Mouse (Mus musculus): Measurements from ENCODE around the gene Htr5a. TPM values are rescaled to one million over a fixed set of nuclear protein-coding genes. Genes with fewer than 3 reads are reported as not detected.

The Htr5a gene
- polyA plus RNA-seq, 1 experiment from 2014 or later = not detected

DNA sequence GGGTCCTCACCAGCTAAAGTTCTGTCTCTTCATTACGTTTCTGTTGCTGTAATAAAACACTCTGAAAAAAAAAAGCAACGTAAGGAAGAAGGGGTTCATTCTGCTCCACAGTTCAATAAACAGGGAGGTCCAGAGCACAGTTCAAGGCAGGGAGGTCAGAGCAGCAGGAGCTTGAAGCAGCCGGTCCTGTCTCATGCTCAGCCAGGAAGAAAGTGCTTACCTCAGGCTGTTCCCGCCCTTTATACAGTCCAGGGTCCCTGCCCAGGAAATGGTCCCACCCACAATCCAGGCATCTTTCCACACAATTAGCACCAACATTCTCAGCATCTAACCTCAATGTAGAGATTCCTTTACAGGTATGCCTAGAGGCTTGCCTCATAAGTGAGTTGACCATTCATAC lies 3.9 kb upstream of the Htr5a start:
- H3K36me3 ChIP-seq (ENCODE audit: control insufficient read depth, insufficient read depth, low read length) = no peaks in the 10 kb centered on the region
- H3K4me2 ChIP-seq (replicated peaks; ENCODE audit: low read depth, low read length) = no peak overlapping the region
- ATAC-seq (ENCODE audit: low FRiP score, low TSS enrichment) = no peak
- WGBS = 20% methylated on average over 4 of the region's 4 CpGs
- H3K9me3 ChIP-seq (ENCODE audit: control insufficient read depth, low read length) = no peaks in the 10 kb centered on the region
- no peak overlapping the region for H3K9ac ChIP-seq (ENCODE audit: low read depth, low read length)
- H3K4me1 ChIP-seq (ENCODE audit: control insufficient read depth, insufficient read depth, low read length) = no peaks in the 10 kb centered on the region
- no peak overlapping the region for H3K27ac ChIP-seq (ENCODE audit: low read depth, low read length)
- no peak overlapping the region for H3K4me3 ChIP-seq (ENCODE audit: low read length)
- peaks cover 14% of the 10 kb centered on the region for H3K27me3 ChIP-seq (ENCODE audit: control insufficient read depth, insufficient read depth, low read length)

DNA sequence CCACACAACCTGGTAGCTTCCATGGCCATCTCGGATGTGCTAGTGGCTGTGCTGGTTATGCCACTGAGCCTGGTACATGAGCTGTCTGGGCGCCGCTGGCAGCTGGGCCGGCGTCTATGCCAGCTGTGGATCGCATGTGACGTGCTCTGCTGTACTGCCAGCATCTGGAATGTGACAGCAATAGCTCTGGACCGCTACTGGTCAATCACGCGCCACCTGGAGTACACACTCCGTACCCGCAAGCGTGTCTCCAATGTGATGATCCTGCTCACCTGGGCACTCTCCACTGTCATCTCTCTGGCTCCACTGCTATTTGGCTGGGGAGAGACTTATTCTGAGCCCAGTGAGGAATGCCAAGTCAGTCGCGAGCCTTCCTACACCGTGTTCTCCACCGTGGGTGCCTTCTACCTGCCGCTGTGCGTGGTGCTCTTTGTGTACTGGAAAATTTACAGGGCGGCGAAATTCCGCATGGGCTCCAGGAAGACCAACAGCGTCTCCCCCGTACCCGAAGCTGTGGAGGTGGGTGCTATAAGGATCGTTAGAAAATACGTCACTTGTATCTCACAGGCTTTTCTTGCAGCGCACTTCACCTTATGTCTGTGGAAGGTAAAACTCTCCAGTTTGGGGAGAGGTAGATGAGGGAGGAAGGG lies 847 bp downstream of the Htr5a start:
- no peaks in the 10 kb centered on the region for H3K9me3 ChIP-seq (ENCODE audit: control insufficient read depth, low read length)
- H3K27me3 ChIP-seq (ENCODE audit: control insufficient read depth, insufficient read depth, low read length) = peaks cover 20% of the 10 kb centered on the region
- H3K36me3 ChIP-seq (ENCODE audit: control insufficient read depth, insufficient read depth, low read length) = no peaks in the 10 kb centered on the region
- H3K4me3 ChIP-seq (ENCODE audit: low read length) = no peak overlapping the region
- WGBS = 61% methylated on average over 28 of the region's 28 CpGs
- no peak overlapping the region for H3K4me2 ChIP-seq (replicated peaks; ENCODE audit: low read depth, low read length)
- no peaks in the 10 kb centered on the region for H3K4me1 ChIP-seq (ENCODE audit: control insufficient read depth, insufficient read depth, low read length)
- ATAC-seq (ENCODE audit: low FRiP score, low TSS enrichment) = no peak
- no peak overlapping the region for H3K27ac ChIP-seq (ENCODE audit: low read depth, low read length)
- H3K9ac ChIP-seq (ENCODE audit: low read depth, low read length) = no peak overlapping the region

DNA sequence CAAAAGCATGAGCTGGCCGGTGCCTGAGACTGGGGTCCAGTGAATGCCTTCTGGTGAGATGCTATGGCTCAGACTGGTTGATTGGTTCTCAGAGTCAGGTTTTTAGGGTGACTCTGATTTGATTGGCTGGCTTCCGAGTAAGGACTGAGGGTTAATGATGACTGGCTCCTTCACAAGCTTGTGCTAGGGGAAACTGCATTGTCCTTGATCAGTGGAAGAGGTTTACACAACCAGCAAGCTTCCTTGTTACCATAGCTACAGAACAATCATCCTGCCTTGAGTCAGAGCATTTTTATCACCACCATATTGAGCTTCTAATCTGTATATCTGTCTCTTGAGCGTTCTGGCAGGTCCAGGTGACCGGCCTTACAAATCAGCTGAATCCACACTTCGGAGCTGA lies 5.0 kb downstream of the Htr5a start:
- Histone ChIP-seq H3K36me3 (ENCODE audit: control insufficient read depth, insufficient read depth, low read length) (no peaks in the 10 kb centered on the region), H3K27me3 (ENCODE audit: control insufficient read depth, insufficient read depth, low read length) (peaks cover 15% of the 10 kb centered on the region), H3K4me1 (ENCODE audit: control insufficient read depth, insufficient read depth, low read length) (no peaks in the 10 kb centered on the region), H3K9ac (ENCODE audit: low read depth, low read length) (no peak overlapping the region), H3K4me3 (ENCODE audit: low read length) (no peak overlapping the region), H3K27ac (ENCODE audit: low read depth, low read length) (no peak overlapping the region), H3K9me3 (ENCODE audit: control insufficient read depth, low read length) (no peaks in the 10 kb centered on the region), H3K4me2 (replicated peaks; ENCODE audit: low read depth, low read length) (no peak overlapping the region)
- WGBS = 69% methylated on average over 5 of the region's 5 CpGs
- no peak for ATAC-seq (ENCODE audit: low FRiP score, low TSS enrichment)

GRCm38 (mm10) chr5:27854290-27854689 lies 12.3 kb downstream of the Htr5a start:
- no peak for ATAC-seq (ENCODE audit: low FRiP score, low TSS enrichment)
- 67% methylated on average over 1 of the region's 1 CpGs for WGBS

GRCm38 (mm10) chr5:27855726-27856125 lies 13.8 kb downstream of the Htr5a start:
- H3K4me1 ChIP-seq (ENCODE audit: control insufficient read depth, insufficient read depth, low read length) = no peaks in the 10 kb centered on the region
- no peak overlapping the region for H3K4me3 ChIP-seq (ENCODE audit: low read length)
- no peak overlapping the region for H3K4me2 ChIP-seq (replicated peaks; ENCODE audit: low read depth, low read length)
- 79% methylated on average over 2 of the region's 2 CpGs for WGBS
- no peak overlapping the region for H3K9ac ChIP-seq (ENCODE audit: low read depth, low read length)
- H3K9me3 ChIP-seq (ENCODE audit: control insufficient read depth, low read length) = no peaks in the 10 kb centered on the region
- no peak overlapping the region for H3K27ac ChIP-seq (ENCODE audit: low read depth, low read length)
- H3K27me3 ChIP-seq (ENCODE audit: control insufficient read depth, insufficient read depth, low read length) = no peaks in the 10 kb centered on the region
- no peaks in the 10 kb centered on the region for H3K36me3 ChIP-seq (ENCODE audit: control insufficient read depth, insufficient read depth, low read length)
- no peak for ATAC-seq (ENCODE audit: low FRiP score, low TSS enrichment)

More at GRCm38 (mm10) chr5:27854290-27854689, 12.3 kb downstream of the Htr5a start:
- H3K9me3 ChIP-seq (ENCODE audit: control insufficient read depth, low read length) = no peaks in the 10 kb centered on the region
- H3K36me3 ChIP-seq (ENCODE audit: control insufficient read depth, insufficient read depth, low read length) = no peaks in the 10 kb centered on the region
- no peaks in the 10 kb centered on the region for H3K4me1 ChIP-seq (ENCODE audit: control insufficient read depth, insufficient read depth, low read length)
- H3K27ac ChIP-seq (ENCODE audit: low read depth, low read length) = no peak overlapping the region
- no peak overlapping the region for H3K9ac ChIP-seq (ENCODE audit: low read depth, low read length)
- no peak overlapping the region for H3K4me3 ChIP-seq (ENCODE audit: low read length)
- H3K4me2 ChIP-seq (replicated peaks; ENCODE audit: low read depth, low read length) = no peak overlapping the region
- H3K27me3 ChIP-seq (ENCODE audit: control insufficient read depth, insufficient read depth, low read length) = no peaks in the 10 kb centered on the region

GRCm38 (mm10) chr5:27873240-27874082 lies 31.5 kb downstream of the Htr5a start:
- H3K27me3 ChIP-seq (ENCODE audit: control insufficient read depth, insufficient read depth, low read length) = no peaks in the 10 kb centered on the region
- H3K36me3 ChIP-seq (ENCODE audit: control insufficient read depth, insufficient read depth, low read length) = no peaks in the 10 kb centered on the region
- no peaks in the 10 kb centered on the region for H3K4me1 ChIP-seq (ENCODE audit: control insufficient read depth, insufficient read depth, low read length)
- H3K27ac ChIP-seq (ENCODE audit: low read depth, low read length) = no peak overlapping the region
- WGBS = 60% methylated on average over 8 of the region's 8 CpGs
- ATAC-seq (ENCODE audit: low FRiP score, low TSS enrichment) = no peak
- no peaks in the 10 kb centered on the region for H3K9me3 ChIP-seq (ENCODE audit: control insufficient read depth, low read length)
- no peak overlapping the region for H3K9ac ChIP-seq (ENCODE audit: low read depth, low read length)
- no peak overlapping the region for H3K4me2 ChIP-seq (replicated peaks; ENCODE audit: low read depth, low read length)
- no peak overlapping the region for H3K4me3 ChIP-seq (ENCODE audit: low read length)

DNA sequence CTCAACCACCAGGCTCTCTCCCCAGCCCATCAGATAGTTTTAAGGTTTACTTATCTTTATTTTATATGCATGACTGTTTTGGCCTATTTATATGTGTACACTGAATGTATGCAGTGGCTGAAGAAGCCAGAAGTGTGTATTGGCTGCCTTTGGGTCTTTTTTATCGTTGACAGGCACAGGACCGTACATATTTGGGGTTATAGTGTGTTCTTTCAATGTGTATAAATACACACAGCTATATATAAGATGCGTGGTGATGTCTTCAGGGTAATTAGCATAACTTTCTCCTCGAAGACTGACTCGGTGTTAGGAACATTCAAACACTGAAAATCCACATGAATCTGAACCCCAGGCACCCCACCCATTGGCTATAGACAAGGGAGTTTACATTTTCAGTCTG lies 32.3 kb downstream of the Htr5a start:
- no peak overlapping the region for H3K4me3 ChIP-seq (ENCODE audit: low read length)
- H3K4me1 ChIP-seq (ENCODE audit: control insufficient read depth, insufficient read depth, low read length) = no peaks in the 10 kb centered on the region
- H3K36me3 ChIP-seq (ENCODE audit: control insufficient read depth, insufficient read depth, low read length) = no peaks in the 10 kb centered on the region
- ATAC-seq (ENCODE audit: low FRiP score, low TSS enrichment) = no peak
- H3K9ac ChIP-seq (ENCODE audit: low read depth, low read length) = no peak overlapping the region
- no peak overlapping the region for H3K4me2 ChIP-seq (replicated peaks; ENCODE audit: low read depth, low read length)
- H3K27ac ChIP-seq (ENCODE audit: low read depth, low read length) = no peak overlapping the region
- no peaks in the 10 kb centered on the region for H3K27me3 ChIP-seq (ENCODE audit: control insufficient read depth, insufficient read depth, low read length)
- 91% methylated on average over 5 of the region's 5 CpGs for WGBS
- H3K9me3 ChIP-seq (ENCODE audit: control insufficient read depth, low read length) = no peaks in the 10 kb centered on the region

DNA sequence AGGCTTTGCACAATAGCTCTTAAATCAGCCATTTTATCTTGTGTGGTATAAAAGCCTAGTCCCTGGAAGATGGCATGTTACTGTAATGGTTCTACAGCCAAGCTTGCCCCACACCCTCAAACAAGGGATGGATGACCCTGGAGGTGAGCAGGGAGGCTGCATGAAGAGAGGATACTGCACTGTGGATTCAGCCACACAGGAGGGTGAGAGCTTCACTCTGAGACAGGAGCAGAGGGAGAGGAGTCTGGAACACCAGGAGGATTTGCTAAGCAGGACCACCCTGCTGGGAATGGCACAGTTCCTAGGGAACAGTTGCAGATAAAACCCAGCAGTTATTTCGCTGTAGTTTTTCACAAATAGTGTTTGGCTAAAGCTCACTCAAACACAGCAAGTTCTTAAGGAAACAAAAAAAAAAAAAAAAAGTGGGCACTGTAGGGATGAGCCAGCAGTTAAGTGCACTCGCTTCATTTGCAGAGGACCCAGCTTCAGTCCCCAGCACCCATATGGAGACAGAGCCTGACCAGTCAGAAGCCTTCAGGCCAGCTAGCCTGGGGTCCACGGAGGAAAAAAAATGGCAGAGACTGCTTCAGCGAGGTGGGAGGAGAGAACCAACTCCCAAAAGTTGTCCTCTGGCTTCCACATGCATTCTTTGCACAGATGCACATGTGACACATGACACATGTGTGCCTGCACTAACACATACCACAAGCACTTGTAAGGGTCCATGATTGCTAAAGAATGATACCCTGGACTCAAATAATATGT lies 33.6 kb downstream of the Htr5a start:
- Histone ChIP-seq H3K9ac (ENCODE audit: low read depth, low read length) (no peak overlapping the region), H3K9me3 (ENCODE audit: control insufficient read depth, low read length) (no peaks in the 10 kb centered on the region), H3K27me3 (ENCODE audit: control insufficient read depth, insufficient read depth, low read length) (no peaks in the 10 kb centered on the region), H3K27ac (ENCODE audit: low read depth, low read length) (no peak overlapping the region), H3K4me2 (replicated peaks; ENCODE audit: low read depth, low read length) (no peak overlapping the region), H3K4me3 (ENCODE audit: low read length) (no peak overlapping the region), H3K36me3 (ENCODE audit: control insufficient read depth, insufficient read depth, low read length) (no peaks in the 10 kb centered on the region), H3K4me1 (ENCODE audit: control insufficient read depth, insufficient read depth, low read length) (no peaks in the 10 kb centered on the region)
- ATAC-seq (ENCODE audit: low FRiP score, low TSS enrichment) = no peak
- 73% methylated on average over 4 of the region's 4 CpGs for WGBS

DNA sequence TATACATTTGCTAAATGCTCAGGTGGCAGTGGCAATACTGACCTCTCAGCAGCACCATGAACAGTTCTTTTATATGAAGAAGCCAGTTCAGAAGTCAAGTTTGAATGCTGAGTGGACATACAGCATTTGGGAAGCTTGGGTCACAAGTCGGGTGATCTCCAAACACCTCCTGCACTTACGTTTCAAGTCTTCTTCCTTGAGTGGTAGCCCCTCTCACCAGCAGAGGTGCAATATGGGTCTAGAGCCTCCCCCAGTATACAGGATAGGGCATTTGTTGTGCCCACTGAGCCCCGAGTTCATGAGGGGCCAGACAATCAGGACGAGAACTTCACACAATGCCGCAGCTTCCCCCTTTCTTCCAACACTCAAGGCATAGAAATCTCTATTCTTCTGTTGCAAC lies 36.4 kb downstream of the Htr5a start:
- ATAC-seq (ENCODE audit: low FRiP score, low TSS enrichment) = no peak
- no peaks in the 10 kb centered on the region for H3K27me3 ChIP-seq (ENCODE audit: control insufficient read depth, insufficient read depth, low read length)
- no peak overlapping the region for H3K4me3 ChIP-seq (ENCODE audit: low read length)
- H3K4me2 ChIP-seq (replicated peaks; ENCODE audit: low read depth, low read length) = no peak overlapping the region
- no peaks in the 10 kb centered on the region for H3K9me3 ChIP-seq (ENCODE audit: control insufficient read depth, low read length)
- H3K4me1 ChIP-seq (ENCODE audit: control insufficient read depth, insufficient read depth, low read length) = no peaks in the 10 kb centered on the region
- no peak overlapping the region for H3K27ac ChIP-seq (ENCODE audit: low read depth, low read length)
- H3K9ac ChIP-seq (ENCODE audit: low read depth, low read length) = no peak overlapping the region
- 86% methylated on average over 5 of the region's 5 CpGs for WGBS
- H3K36me3 ChIP-seq (ENCODE audit: control insufficient read depth, insufficient read depth, low read length) = no peaks in the 10 kb centered on the region
